Mouse (Mus musculus) stomach, embryonic 16.5 days (tissue): ENCODE results near the gene Ankrd44. TPM values are rescaled to one million over a fixed set of nuclear protein-coding genes. Genes with fewer than 3 reads are reported as not detected.

Experiments
- ATAC-seq: fragments of 200-750 bp; cut with Nextera tagmentation; 2 replicates; pipeline ENCODE4 v1.8.0; 2017; ENCODE audit warnings: moderate number of reproducible peaks, moderate TSS enrichment; ENCODE audit not compliant: insufficient read depth, low FRiP score
- H3K27ac ChIP-seq: fragments of 300-500 bp; sonication (generic); 2 replicates; pipeline ENCODE4 v1.5.1; 2014; ENCODE audit warnings: low read length
- H3K27me3 ChIP-seq: fragments of 300-500 bp; sonication (generic); 2 replicates; pipeline ENCODE4 v1.6.1; 2014; ENCODE audit warnings: low read length, control low read depth, mixed read lengths; ENCODE audit not compliant: control insufficient read depth, insufficient read depth
- H3K36me3 ChIP-seq: fragments of 300-500 bp; sonication (generic); 2 replicates; pipeline ENCODE4 v1.6.1; 2014; ENCODE audit warnings: low read length; ENCODE audit not compliant: control insufficient read depth, insufficient read depth
- H3K4me1 ChIP-seq: fragments of 300-500 bp; sonication (generic); 2 replicates; pipeline ENCODE4 v1.6.1; 2014; ENCODE audit warnings: low read length, control low read depth, mixed read lengths; ENCODE audit not compliant: control insufficient read depth, insufficient read depth
- H3K4me2 ChIP-seq: fragments of 300-500 bp; sonication (generic); 2 replicates; pipeline ENCODE4 v1.6.1; 2014; ENCODE audit warnings: low read depth, low read length, mixed read lengths
- H3K4me3 ChIP-seq: fragments of 300-500 bp; sonication (generic); replicated peaks from 2 replicates; pipeline ENCODE4 v1.5.1; 2014; ENCODE audit warnings: mild to moderate bottlenecking, low read length
- H3K9ac ChIP-seq: fragments of 300-500 bp; sonication (generic); 2 replicates; pipeline ENCODE4 v1.6.1; 2014; ENCODE audit warnings: low read length
- H3K9me3 ChIP-seq: fragments of 300-500 bp; sonication (generic); replicated peaks from 2 replicates; pipeline ENCODE4 v1.6.1; 2016; ENCODE audit warnings: low read length, control low read depth; ENCODE audit not compliant: control insufficient read depth
- WGBS: fragments of 180-500 bp; shearing (Covaris S2); extraction: QIAGEN DNeasy Blood & Tissue Kit; methylation state at CpG from one replicate; pipeline ENCODE4 v1.1.7; 2014; 5-methylcytosine and 5-hydroxymethylcytosine counted together
- polyA plus RNA-seq: library from polyadenylated mRNA; unstranded; fragments of >200 nt; fragmentation: Nextera tagmentation; extraction: Ambion mirVana; gene quantifications from 2 replicates; pipeline ENCODE4 v1.2.1, GENCODE M21; 2015

Gene Ankrd44
- polyA plus RNA-seq, 1 experiment from 2014 or later, result 14.5 TPM

- H3K9ac ChIP-seq, result no peak overlapping the region
- no peaks in the 10 kb centered on the region for H3K27me3 ChIP-seq
- H3K9me3 ChIP-seq, result peaks cover 5% of the 10 kb centered on the region; the same call in 1 of the 2 replicates
- 88% methylated on average over 12 of the region's 12 CpGs for WGBS
- no peak overlapping the region for H3K27ac ChIP-seq
- H3K4me1 ChIP-seq, result peaks cover 37% of the 10 kb centered on the region
- no peaks in the 10 kb centered on the region for H3K36me3 ChIP-seq
- ATAC-seq, result no peak
- no peak overlapping the region for H3K4me2 ChIP-seq
- H3K4me3 ChIP-seq, result no peak overlapping the region
Measured at GRCm38 (mm10) chr1:54902689-54903246, 23.4 kb downstream of the Ankrd44 start.

- Histone ChIP-seq H3K9me3 (peaks cover 5% of the 10 kb centered on the region; the same call in 1 of the 2 replicates), H3K4me2 (no peak overlapping the region), H3K4me1 (peaks cover 29% of the 10 kb centered on the region), H3K27ac (no peak overlapping the region), H3K9ac (no peak overlapping the region), H3K36me3 (no peaks in the 10 kb centered on the region), H3K27me3 (no peaks in the 10 kb centered on the region), H3K4me3 (no peak overlapping the region)
- ATAC-seq, result no peak
- WGBS, result 83% methylated on average over 1 of the region's 1 CpGs
Measured at GRCm38 (mm10) chr1:54901084-54901483, 25.1 kb downstream of the Ankrd44 start.

- Histone ChIP-seq H3K36me3 (no peaks in the 10 kb centered on the region), H3K27ac (peak overlapping the region; percentile 33), H3K4me3 (no peak overlapping the region), H3K27me3 (no peaks in the 10 kb centered on the region), H3K9ac (no peak overlapping the region), H3K4me2 (no peak overlapping the region), H3K4me1 (peaks cover 25% of the 10 kb centered on the region), H3K9me3 (peaks cover 5% of the 10 kb centered on the region; the same call in 1 of the 2 replicates)
- ATAC-seq, result no peak
- WGBS, result 83% methylated on average over 6 of the region's 6 CpGs
Measured at GRCm38 (mm10) chr1:54899247-54899646, 26.9 kb downstream of the Ankrd44 start.

GRCm38 (mm10) chr1:54898656-54899084 lies 27.5 kb downstream of the Ankrd44 start:
- Histone ChIP-seq H3K27ac (peak overlapping the region; percentile 33), H3K9ac (no peak overlapping the region), H3K9me3 (peaks cover 5% of the 10 kb centered on the region; the same call in 1 of the 2 replicates), H3K4me2 (no peak overlapping the region), H3K4me3 (no peak overlapping the region), H3K4me1 (peaks cover 25% of the 10 kb centered on the region), H3K27me3 (no peaks in the 10 kb centered on the region), H3K36me3 (no peaks in the 10 kb centered on the region)
- 15% methylated on average over 5 of the region's 5 CpGs for WGBS
- no peak for ATAC-seq

GRCm38 (mm10) chr1:54897726-54898125 lies 28.5 kb downstream of the Ankrd44 start:
- Histone ChIP-seq H3K9me3 (peaks cover 5% of the 10 kb centered on the region; the same call in 1 of the 2 replicates), H3K27me3 (no peaks in the 10 kb centered on the region), H3K27ac (no peak overlapping the region), H3K4me1 (peaks cover 25% of the 10 kb centered on the region), H3K4me3 (no peak overlapping the region), H3K4me2 (no peak overlapping the region), H3K9ac (no peak overlapping the region), H3K36me3 (no peaks in the 10 kb centered on the region)
- 68% methylated on average over 2 of the region's 2 CpGs for WGBS
- peak; percentile 47; the same call in 1 of the 2 replicates for ATAC-seq

- Histone ChIP-seq H3K9me3 (no peaks in the 10 kb centered on the region), H3K36me3 (no peaks in the 10 kb centered on the region), H3K4me1 (peaks cover 25% of the 10 kb centered on the region), H3K9ac (no peak overlapping the region), H3K27ac (no peak overlapping the region), H3K27me3 (no peaks in the 10 kb centered on the region), H3K4me2 (no peak overlapping the region), H3K4me3 (no peak overlapping the region)
- ATAC-seq, result no peak
- 43% methylated on average over 11 of the region's 12 CpGs for WGBS
Measured at GRCm38 (mm10) chr1:54896109-54897085, 29.8 kb downstream of the Ankrd44 start.

- Histone ChIP-seq H3K4me3 (no peak overlapping the region), H3K4me1 (peaks cover 10% of the 10 kb centered on the region), H3K27ac (peak overlapping the region; percentile 54; the same call in 1 of the 2 replicates), H3K36me3 (no peaks in the 10 kb centered on the region), H3K9me3 (no peaks in the 10 kb centered on the region), H3K4me2 (no peak overlapping the region), H3K27me3 (no peaks in the 10 kb centered on the region), H3K9ac (no peak overlapping the region)
- ATAC-seq, result no peak
- 48% methylated on average over 5 of the region's 5 CpGs for WGBS
Measured at GRCm38 (mm10) chr1:54888449-54888848, 37.7 kb downstream of the Ankrd44 start.

- no peaks in the 10 kb centered on the region for H3K27me3 ChIP-seq
- H3K27ac ChIP-seq, result peak overlapping the region; percentile 54; the same call in 1 of the 2 replicates
- H3K36me3 ChIP-seq, result no peaks in the 10 kb centered on the region
- H3K4me1 ChIP-seq, result peaks cover 10% of the 10 kb centered on the region
- WGBS, result 32% methylated on average over 3 of the region's 3 CpGs
- no peak overlapping the region for H3K4me3 ChIP-seq
- H3K9me3 ChIP-seq, result no peaks in the 10 kb centered on the region
- H3K4me2 ChIP-seq, result no peak overlapping the region
- ATAC-seq, result peak; percentile 53; the same call in 1 of the 2 replicates
- no peak overlapping the region for H3K9ac ChIP-seq
Measured at GRCm38 (mm10) chr1:54887873-54888272, 38.3 kb downstream of the Ankrd44 start.
